Mouse (Mus musculus) Patski (cell line): ENCODE measurements around the gene Cdk14. TPM values are rescaled to one million over a fixed set of nuclear protein-coding genes. Genes with fewer than 3 reads are reported as not detected.

ENCODE experiments used
- ATAC-seq: fragments of 100-300 bp; one replicate; pipeline ENCODE4 v1.8.0; 2021
- CTCF ChIA-PET: fragments of 350-600 bp; sonication (Branson Sonifier 250); formaldehyde crosslinking; loops from one replicate; lab custom pipeline; 2022; ENCODE audit warnings: inconsistent platforms; lab: Charles Lee
- POLR2A ChIA-PET: fragments of 350-600 bp; sonication (Branson Sonifier 250); formaldehyde crosslinking; loops from one replicate; lab custom pipeline; 2022; ENCODE audit warnings: antibody characterized with exemption, inconsistent platforms; lab: Charles Lee
- DNase-seq: peaks from one replicate; pipeline ENCODE4 v3.0.0-alpha.2; 2011; ENCODE audit warnings: low read depth, low spot score
- H3K27me3 ChIP-seq: fragments of 371-371 bp; one replicate; pipeline ENCODE4 v1.5.1; 2021
- CTCF ChIP-seq: fragments of 100-300 bp; IDR thresholded peaks from one replicate; pipeline ENCODE4 v1.5.1; 2021
- in situ Hi-C: fragments of 300-500 bp; cut with MboI; formaldehyde crosslinking; loops from 3 replicates; pipeline ENCODE4 v1.11.1; 2018; ENCODE audit warnings: low pct_unique_long_range_greater_than_20kb, mixed read lengths
- polyA plus RNA-seq: library from polyadenylated mRNA; unstranded; gene quantifications from one replicate; pipeline ENCODE4 v1.2.3, GENCODE M21; 2021

Cdk14 gene
- polyA plus RNA-seq, 1 experiment from 2014 or later, result 21.7 TPM

DNA sequence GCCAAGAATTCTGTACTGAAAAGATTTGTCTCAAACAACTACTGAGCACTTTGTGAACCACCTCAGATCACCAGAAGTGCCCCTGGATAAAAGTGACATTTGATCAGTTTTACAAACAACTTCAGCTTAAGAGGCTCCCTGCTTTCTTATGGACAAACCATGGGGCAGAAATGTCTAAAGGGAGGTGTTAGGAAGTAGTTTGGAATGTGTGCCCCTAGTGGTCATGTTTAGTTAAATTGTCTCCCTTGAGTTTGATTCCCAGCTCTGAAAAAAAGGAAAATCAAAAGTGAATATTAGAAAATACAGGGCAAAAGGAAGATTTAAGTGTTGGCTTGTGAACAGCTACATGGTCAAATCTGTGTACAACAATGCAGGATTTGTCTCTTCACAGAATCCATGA lies 123.3 kb downstream of the Cdk14 start:
- CTCF ChIA-PET, result interaction anchor here (0.9 to 2.8 kb wide), 3 partner anchors 13 to 18 kb away, joined by 3 to 9 read pairs (median 7); no protein-coding TSS in a partner anchor
- no peak for DNase-seq
- no peak for ATAC-seq
- no peaks in the 10 kb centered on the region for H3K27me3 ChIP-seq
- POLR2A ChIA-PET, result no interaction called here
- in situ Hi-C loops, result no loop called here
- TF ChIP-seq CTCF, result no peak

DNA sequence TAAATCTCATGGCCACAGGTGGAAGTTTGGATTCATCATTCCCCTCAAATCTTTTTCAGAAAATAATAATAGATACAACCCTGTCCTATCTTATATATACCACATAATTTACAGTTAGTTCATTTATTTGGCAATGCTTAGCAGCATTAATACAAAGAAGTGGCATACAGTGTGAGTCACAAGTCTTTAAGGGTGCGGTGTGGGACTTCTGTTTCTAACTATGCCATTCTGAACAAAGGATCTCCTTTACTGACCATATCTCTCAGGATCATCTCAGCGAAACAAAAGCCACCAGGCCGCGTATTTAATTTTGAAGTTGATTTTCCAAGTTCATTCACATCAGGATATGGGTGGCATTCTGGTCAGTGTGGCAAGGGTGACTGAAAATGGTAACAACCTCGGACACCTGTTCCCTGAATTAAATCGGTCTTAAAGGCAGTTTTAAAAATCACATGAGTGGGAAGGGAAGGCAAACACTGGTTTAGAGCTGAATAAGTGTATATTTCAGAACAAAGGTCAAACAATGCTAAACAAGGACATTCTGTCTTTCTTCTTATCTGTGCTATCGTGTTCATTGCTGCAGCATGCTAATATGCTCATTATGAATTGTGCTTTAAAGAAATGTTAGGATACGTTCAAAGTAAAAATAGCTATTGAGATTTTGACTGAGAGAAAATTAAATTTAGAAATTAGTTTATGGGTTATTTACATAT lies 127.1 kb downstream of the Cdk14 start:
- ChIA-PET CTCF (interaction anchor here (1.6 kb wide), 1 partner anchor 11 kb away, joined by 3 read pairs; no protein-coding TSS in a partner anchor), POLR2A (no interaction called here)
- no peak for DNase-seq
- no peak for ATAC-seq
- TF ChIP-seq CTCF, result no peak
- no peaks in the 10 kb centered on the region for H3K27me3 ChIP-seq
- in situ Hi-C loops, result no loop called here

DNA sequence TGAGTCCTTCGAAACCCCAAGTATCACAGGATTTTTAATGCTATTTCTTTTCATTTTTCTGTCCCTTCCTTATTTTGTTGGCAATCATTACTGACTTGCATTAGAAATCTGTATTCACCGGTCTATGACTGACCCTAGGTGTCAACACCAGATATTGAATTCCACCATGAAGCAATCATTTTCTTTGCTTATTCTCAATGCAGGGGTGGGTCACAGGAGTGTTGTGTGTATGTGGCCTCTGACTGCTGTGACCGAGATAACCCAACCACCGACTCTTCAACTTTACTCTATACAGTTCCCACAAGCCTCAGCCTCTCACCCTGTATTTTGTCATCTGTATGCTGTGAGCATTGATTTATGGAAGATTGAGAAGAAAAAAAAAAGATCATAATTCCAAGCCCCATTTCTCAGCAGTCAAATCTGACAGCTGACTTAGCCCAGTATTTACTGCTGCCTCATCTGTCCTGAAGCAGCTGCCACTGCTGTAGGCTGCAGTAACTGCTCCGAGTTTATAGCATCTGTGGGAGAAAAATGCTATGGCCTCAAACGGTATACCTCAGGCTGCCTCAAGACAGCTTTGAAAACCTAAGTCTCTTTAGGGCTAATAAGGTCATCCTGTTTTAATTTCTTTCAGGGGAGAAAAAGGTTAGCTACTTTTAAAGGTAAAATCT lies 128.7 kb downstream of the Cdk14 start:
- no peak for TF ChIP-seq CTCF
- ChIA-PET CTCF (interaction anchor here (0.9 to 1.6 kb wide), 3 partner anchors 13 to 25 kb away, joined by 3 read pairs; no protein-coding TSS in a partner anchor), POLR2A (interaction anchor here (0.7 kb wide), 1 partner anchor 22 kb away, joined by 3 read pairs; no protein-coding TSS in a partner anchor)
- in situ Hi-C loops, result no loop called here
- ATAC-seq (no peak), DNase-seq (no peak)
- no peaks in the 10 kb centered on the region for H3K27me3 ChIP-seq

DNA sequence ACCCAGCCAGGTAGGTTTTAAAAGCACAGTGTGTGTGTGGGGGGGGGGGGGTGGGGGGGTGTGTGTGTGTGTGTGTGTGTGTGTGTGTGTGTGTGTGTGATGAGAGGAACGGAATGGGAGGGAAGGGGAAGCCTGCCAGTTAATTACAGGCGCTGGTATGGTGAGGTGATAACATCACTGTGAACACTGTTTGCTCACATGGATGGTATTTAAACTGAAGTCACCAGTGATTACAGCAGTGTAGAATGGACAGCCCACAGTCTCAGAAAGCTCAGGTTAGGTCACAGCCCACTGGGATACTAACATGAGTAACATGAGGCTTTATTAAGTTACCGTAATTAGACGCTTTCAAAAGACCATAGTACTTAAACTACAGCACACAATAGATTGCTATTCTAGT lies 129.4 kb downstream of the Cdk14 start:
- POLR2A ChIA-PET, result no interaction called here
- in situ Hi-C loops, result no loop called here
- ATAC-seq, result peak; percentile 41
- no peak for TF ChIP-seq CTCF
- H3K27me3 ChIP-seq, result no peaks in the 10 kb centered on the region
- CTCF ChIA-PET, result interaction anchor here (1.4 kb wide), 1 partner anchor 26 kb away, joined by 3 read pairs; no protein-coding TSS in a partner anchor
- DNase-seq, result peak; percentile 35

DNA sequence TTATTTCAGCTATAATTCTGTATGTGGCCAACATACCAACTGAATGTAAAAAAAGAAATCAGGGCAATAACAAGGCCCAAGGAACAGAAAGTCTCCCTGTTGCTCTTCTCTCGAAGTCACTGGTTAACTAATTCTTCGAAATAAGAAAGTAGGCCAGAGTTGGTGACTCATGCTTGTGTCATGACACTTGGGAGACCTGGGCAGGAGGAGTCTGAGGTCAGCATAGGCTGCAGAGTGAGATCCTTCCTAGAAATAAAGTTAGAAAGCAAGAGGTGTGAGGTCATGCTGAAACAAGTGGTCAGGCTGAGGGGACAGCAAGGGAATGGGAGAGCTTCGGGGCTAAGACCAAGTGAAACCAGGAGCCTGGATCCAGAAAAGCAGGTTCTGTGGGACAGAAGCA lies 134.2 kb downstream of the Cdk14 start:
- no peaks in the 10 kb centered on the region for H3K27me3 ChIP-seq
- ATAC-seq (peak; percentile 88), DNase-seq (peak; percentile 44)
- ChIA-PET CTCF (interaction anchor here (1.5 to 2.5 kb wide), 3 partner anchors 17 to 324 kb away, joined by 3 to 9 read pairs (median 5); no protein-coding TSS in a partner anchor), POLR2A (interaction anchor here (0.6 kb wide), 1 partner anchor 19 kb away, joined by 4 read pairs; no protein-coding TSS in a partner anchor)
- in situ Hi-C loops, result no loop called here
- no peak for TF ChIP-seq CTCF

DNA sequence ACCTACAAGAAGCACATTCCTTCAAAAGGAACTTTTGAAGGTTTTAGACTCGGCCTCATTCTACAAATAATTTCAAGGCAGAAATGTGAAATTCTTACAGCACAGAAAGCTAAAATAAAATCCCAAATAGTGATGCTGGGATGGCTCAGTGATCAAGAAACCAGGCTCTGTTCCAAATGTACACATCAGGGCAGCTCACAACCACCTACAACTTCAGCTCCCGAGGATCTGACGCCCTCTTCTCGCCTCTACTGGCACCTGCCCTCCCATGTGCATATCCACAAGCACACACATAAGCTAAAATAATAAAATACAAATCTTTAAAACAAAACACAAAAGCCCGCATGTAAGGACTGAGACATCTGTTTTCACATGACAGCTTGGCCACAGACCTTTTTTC lies 135.6 kb downstream of the Cdk14 start:
- no peak for ATAC-seq
- TF ChIP-seq CTCF, result no peak
- POLR2A ChIA-PET, result interaction anchor here (0.9 kb wide), 1 partner anchor 40 kb away, joined by 3 read pairs; no protein-coding TSS in a partner anchor
- CTCF ChIA-PET, result interaction anchor here (2.5 kb wide), 1 partner anchor 16 kb away, joined by 9 read pairs; no protein-coding TSS in a partner anchor
- DNase-seq, result no peak
- in situ Hi-C loops, result loop anchor here (5.0 kb wide), 1 partner anchor 62 kb away; no protein-coding TSS in a partner anchor
- no peaks in the 10 kb centered on the region for H3K27me3 ChIP-seq

DNA sequence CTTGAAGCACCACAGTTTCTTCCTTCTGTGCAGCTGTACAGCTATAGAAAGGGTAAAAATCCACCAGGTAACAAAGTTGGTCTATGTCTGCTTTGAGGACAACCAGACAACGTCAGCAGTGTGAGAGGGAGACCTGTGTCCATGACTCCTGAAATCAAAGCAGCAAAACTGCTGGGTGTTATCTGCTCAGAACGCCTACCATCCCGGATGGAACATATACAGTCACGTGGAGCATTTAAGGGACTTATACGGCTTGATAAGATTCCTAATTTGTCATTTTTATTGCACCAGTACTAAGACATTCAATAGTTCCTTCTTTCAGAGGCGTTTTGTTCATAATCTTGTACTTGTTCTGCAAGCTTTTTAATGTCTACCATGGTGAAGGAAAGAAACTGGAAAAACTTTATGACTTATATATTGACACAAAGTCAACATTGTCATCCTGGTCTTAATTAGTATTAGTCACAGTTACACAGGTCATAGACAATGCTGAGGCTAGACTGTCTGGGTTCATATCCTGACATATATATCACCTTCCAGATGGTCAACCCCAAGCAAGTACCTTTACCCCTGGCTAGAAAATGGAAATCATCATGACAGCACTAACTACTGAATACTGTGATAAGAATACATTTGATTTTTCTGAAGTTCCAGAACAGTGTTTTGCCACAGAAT lies 136.2 kb downstream of the Cdk14 start:
- DNase-seq, result no peak
- ATAC-seq, result no peak
- H3K27me3 ChIP-seq, result no peaks in the 10 kb centered on the region
- in situ Hi-C loops, result loop anchor here (5.0 kb wide), 1 partner anchor 62 kb away; no protein-coding TSS in a partner anchor
- ChIA-PET POLR2A (interaction anchor here (0.9 kb wide), 1 partner anchor 39 kb away, joined by 3 read pairs; no protein-coding TSS in a partner anchor), CTCF (interaction anchor here (2.5 kb wide), 1 partner anchor 15 kb away, joined by 9 read pairs; no protein-coding TSS in a partner anchor)
- TF ChIP-seq CTCF, result no peak

DNA sequence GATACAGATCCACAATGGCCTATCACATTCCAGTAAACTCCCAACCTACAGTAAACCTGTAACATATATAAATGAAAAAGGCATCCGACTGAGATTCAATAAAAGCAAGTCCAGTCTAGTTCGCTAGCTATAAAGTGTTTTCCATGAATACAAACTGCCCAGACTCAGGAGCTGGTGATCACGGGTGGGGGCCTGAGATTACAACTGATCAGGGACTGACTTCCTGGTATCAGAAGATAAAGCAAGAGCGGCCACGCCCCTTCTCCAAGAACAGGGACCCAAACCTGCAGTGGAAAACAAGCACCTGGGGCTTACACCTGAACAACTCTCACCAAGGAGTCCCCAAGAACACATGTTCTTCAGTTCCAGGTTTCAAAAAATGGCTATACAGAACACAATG lies 137.7 kb downstream of the Cdk14 start:
- no peak for TF ChIP-seq CTCF
- no peak for DNase-seq
- ChIA-PET CTCF (no interaction called here), POLR2A (interaction anchor here (0.5 kb wide), 1 partner anchor 43 kb away, joined by 3 read pairs; no protein-coding TSS in a partner anchor)
- H3K27me3 ChIP-seq, result no peaks in the 10 kb centered on the region
- no peak for ATAC-seq
- in situ Hi-C loops, result loop anchor here (5.0 kb wide), 1 partner anchor 60 kb away; no protein-coding TSS in a partner anchor

DNA sequence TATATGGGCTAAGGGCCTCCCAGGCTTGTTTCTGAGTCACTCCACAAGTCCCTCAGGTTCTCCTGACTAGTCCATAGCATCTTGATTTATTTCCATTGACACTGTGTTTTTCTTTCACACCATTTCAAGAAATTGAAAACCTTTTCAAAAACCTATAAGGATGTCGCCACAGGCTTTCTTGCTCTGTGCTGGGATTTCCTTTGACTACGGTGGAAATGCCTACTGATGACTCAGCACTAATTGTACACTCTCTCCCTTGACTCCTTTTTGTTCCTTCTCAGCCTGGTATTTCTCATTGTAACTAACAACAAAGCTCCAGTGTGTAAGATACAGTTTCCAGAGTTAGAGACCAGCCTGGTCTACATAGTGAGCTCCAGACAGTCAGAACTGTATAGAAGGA lies 144.8 kb downstream of the Cdk14 start:
- ChIA-PET CTCF (no interaction called here), POLR2A (interaction anchor here (0.6 kb wide), 2 partner anchors 311 to 957 kb away, joined by 3 read pairs; no protein-coding TSS in a partner anchor)
- in situ Hi-C loops, result no loop called here
- no peak for TF ChIP-seq CTCF
- no peaks in the 10 kb centered on the region for H3K27me3 ChIP-seq
- DNase-seq (no peak), ATAC-seq (no peak)

DNA sequence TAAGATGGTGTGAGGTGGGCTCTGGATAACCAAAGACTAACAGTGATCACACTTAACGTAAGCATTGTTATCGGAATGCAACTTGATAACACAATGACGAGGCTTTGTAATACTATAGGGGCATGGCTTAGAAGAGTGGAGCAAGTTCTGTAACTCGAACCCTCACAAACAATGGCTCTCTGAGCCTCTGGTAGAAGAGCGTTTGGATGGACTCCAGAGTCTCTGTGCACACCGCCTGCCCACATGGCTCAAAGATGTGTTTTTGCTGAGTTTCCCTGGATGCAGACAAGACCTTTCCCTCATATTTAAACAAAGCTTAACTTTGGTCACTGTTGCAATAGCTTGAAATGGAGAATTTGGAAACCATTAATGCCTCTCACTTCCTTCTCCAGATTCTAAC lies 145.8 kb downstream of the Cdk14 start:
- ChIA-PET CTCF (no interaction called here), POLR2A (no interaction called here)
- no peak for TF ChIP-seq CTCF
- ATAC-seq, result no peak
- DNase-seq, result no peak
- no peaks in the 10 kb centered on the region for H3K27me3 ChIP-seq
- in situ Hi-C loops, result loop anchor here (5.0 kb wide), 1 partner anchor 208 kb away; no protein-coding TSS in a partner anchor
